Mouse (Mus musculus) megakaryocyte, embryonic 14.5 days (primary cell): ENCODE measurements around the gene Hoxb6.

Experiments used
- FLI1 ChIP-seq: IDR thresholded peaks from 2 replicates; pipeline ENCODE4 v1.6.1; 2012; ENCODE audit warnings: low read length, inconsistent platforms, mixed read lengths
- GATA1 ChIP-seq: IDR thresholded peaks from 3 replicates; pipeline ENCODE4 v1.6.1; 2012; ENCODE audit warnings: mixed read lengths, low read length, inconsistent platforms, borderline replicate concordance

DNA sequence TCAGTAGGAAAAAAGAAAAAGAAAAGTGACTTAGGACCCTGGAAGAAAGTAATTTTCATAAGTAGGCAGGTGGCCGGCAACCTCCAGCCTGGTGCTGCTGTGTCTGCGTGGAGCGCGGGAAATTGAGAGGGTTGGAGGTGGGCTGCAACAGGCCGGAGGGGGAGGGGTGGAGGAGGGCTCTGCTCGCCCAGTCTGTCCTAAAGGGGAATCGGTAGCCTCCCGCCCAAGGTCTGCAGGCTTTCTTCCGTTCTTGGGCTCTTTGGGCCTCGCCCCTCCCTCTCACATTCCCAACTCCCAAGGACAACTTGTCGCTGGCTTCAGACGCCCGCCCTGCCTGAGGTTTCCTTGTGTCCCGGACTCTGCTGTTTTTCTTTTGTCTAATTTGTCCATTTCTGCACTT, 41.4 kb upstream of the Hoxb6 start:
- TF ChIP-seq GATA1 (no peak), FLI1 (no peak)
